Mouse (Mus musculus) limb, embryonic 14.5 days (tissue): ENCODE measurements around the gene Arf1. TPM values are rescaled to one million over a fixed set of nuclear protein-coding genes. Genes with fewer than 3 reads are reported as not detected.

Source experiments
- ATAC-seq: fragments of 200-750 bp; cut with Nextera tagmentation; 2 replicates; pipeline ENCODE4 v1.8.0; 2017; ENCODE audit warnings: low read depth, moderate number of reproducible peaks, moderate TSS enrichment; ENCODE audit not compliant: low FRiP score
- DNase-seq: peaks from one replicate; pipeline ENCODE4 v3.0.0-alpha.2; 2015; ENCODE audit warnings: low spot score
- H3K27ac ChIP-seq: fragments of 300-500 bp; sonication (generic); replicated peaks from 2 replicates; pipeline ENCODE4 v1.5.1; 2014; ENCODE audit warnings: low read depth, mild to moderate bottlenecking, low read length, moderate library complexity, mixed read lengths
- H3K27me3 ChIP-seq: fragments of 300-500 bp; sonication (generic); 2 replicates; pipeline ENCODE4 v1.6.1; 2014; ENCODE audit warnings: low read length, mixed read lengths; ENCODE audit not compliant: control insufficient read depth, insufficient read depth
- H3K36me3 ChIP-seq: fragments of 300-500 bp; sonication (generic); 2 replicates; pipeline ENCODE4 v1.6.1; 2014; ENCODE audit warnings: mild to moderate bottlenecking, low read length, moderate library complexity, mixed read lengths; ENCODE audit not compliant: control insufficient read depth, insufficient read depth
- H3K4me1 ChIP-seq: fragments of 300-500 bp; sonication (generic); 2 replicates; pipeline ENCODE4 v1.6.1; 2014; ENCODE audit warnings: antibody characterized with exemption, low read length, mixed read lengths; ENCODE audit not compliant: control insufficient read depth, insufficient read depth
- H3K4me2 ChIP-seq: fragments of 300-500 bp; sonication (generic); replicated peaks from 2 replicates; pipeline ENCODE4 v1.6.1; 2014; ENCODE audit warnings: low read depth, mild to moderate bottlenecking, low read length, moderate library complexity; ENCODE audit not compliant: severe bottlenecking
- H3K4me3 ChIP-seq: fragments of 300-500 bp; sonication (generic); replicated peaks from 2 replicates; pipeline ENCODE4 v1.5.1; 2014; ENCODE audit warnings: low read length
- H3K9ac ChIP-seq: fragments of 300-500 bp; sonication (generic); 2 replicates; pipeline ENCODE4 v1.6.1; 2014; ENCODE audit warnings: mild to moderate bottlenecking, low read depth, low read length, moderate library complexity; ENCODE audit not compliant: severe bottlenecking
- H3K9me3 ChIP-seq: fragments of 300-500 bp; sonication (generic); 2 replicates; pipeline ENCODE4 v1.6.1; 2016; ENCODE audit warnings: low read length; ENCODE audit not compliant: control insufficient read depth
- POLR2A ChIP-seq: fragments of 200-500 bp; IDR thresholded peaks from 2 replicates; pipeline ENCODE4 v1.8.0; 2012; ENCODE audit warnings: inconsistent platforms, mild to moderate bottlenecking, moderate library complexity, borderline replicate concordance; ENCODE audit not compliant: insufficient read depth, insufficient read length; ENCODE audit errors: extremely low read depth
- WGBS: fragments of 180-500 bp; shearing (Covaris S2); extraction: QIAGEN DNeasy Blood & Tissue Kit; methylation state at CpG from one replicate; pipeline ENCODE4 v1.1.7; 2014; 5-methylcytosine and 5-hydroxymethylcytosine counted together
- polyA plus RNA-seq, 2 experiments: library from polyadenylated mRNA; depleted of rRNA in 1 of 2; stranded (reverse) in 1 of 2; unstranded in 1 of 2; fragments of >200 nt; fragmentation: Nextera tagmentation in 1 of 2; extraction: Ambion mirVana in 1 of 2; gene quantifications; 2 replicates each; pipeline versions ENCODE4 v1.2.1 to v1.2.3; 2012 to 2014

Arf1 gene
- polyA plus RNA-seq (2012; rRNA removed): 690 and 777 TPM in 2 replicates
- polyA plus RNA-seq (2014; fragmentation: Nextera tagmentation; extraction: Ambion mirVana): 698 and 725 TPM in 2 replicates

DNA sequence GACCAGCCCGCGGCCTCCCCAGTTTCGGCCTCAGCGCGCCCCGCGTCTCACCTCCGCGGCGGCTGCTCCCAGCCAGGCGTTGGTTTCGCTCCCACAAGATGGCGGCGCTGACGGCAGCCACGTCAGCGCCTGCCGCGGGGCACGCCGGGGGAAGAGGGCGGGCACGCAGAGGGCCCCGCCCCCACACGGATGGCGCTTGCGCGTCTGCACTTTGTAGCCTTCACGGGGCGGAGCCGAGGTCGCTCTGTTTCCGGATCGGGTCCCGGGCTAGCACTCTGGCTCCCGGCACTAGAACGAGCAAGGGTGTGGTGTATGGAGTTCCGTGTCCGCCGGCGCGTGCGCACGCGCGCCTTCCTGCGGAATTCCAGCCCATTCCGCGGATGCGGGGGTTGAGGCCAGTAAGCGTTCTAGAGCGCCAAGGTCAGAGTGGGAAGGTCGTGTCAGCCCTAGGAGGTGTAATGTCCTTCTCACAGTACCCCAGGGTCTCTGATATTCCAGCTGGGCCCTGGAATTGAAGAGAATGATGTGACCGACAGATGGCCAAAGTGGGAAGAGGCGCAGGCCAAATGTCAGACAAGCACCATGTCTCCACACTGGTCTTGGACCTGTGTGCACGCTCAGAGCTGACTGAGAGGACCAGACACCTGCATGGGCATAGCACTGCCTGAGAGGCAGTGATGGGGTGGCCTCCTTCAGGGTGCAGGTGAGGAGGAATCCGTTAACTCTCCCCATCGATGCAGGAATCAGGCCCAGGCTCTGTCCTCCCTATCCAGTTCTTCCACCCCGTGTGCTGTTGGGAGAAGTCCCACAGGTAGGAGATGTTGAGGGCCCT is at the start of gene Arf1:
Gene Arf1, minus strand, starts transcription at position 149 of the 832 bp plus-strand sequence.
- Histone ChIP-seq H3K9me3 (no peaks in the 10 kb centered on the region), H3K4me2 (peak within 1 kb of the TSS; percentile 77), H3K4me1 (peaks cover 33% of the 10 kb centered on the region), H3K4me3 (peak within 1 kb of the TSS; percentile 100), H3K36me3 (peaks cover 17% of the 10 kb centered on the region), H3K27me3 (no peaks in the 10 kb centered on the region), H3K9ac (peak within 1 kb of the TSS; percentile 100), H3K27ac (peak within 1 kb of the TSS; percentile 98)
- DNase-seq: peak; percentile 96
- WGBS: 6% methylated on average over 40 of the region's 59 CpGs
- TF ChIP-seq POLR2A: peak; percentile 81; the same call in 1 of the 2 replicates
- peak; percentile 96 for ATAC-seq

DNA sequence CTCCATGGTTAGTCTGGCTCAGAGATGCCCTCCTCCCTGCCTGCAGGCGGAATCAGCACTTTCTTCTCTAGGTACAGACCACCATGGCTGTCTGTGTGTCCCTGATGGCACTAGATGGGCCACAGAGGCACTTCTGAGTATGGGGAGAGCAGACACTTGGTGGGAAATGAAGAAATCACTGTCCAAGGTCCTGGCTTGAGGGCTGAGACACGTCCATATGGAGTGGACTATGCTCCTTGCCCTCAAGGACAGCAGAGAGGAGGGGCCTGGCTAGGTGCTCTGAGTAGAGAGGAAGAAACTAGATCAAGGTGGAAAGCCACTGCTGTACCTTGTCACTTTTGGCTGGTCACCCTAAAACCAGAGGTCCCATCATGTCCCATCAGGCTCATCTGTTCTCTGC is 48.8 kb upstream of the Arf1 start:
- Histone ChIP-seq H3K4me3 (no peak overlapping the region), H3K27me3 (no peaks in the 10 kb centered on the region)
- DNase-seq: no peak

GRCm38 (mm10) chr11:59274184-59274583 is 46.1 kb upstream of the Arf1 start:
- no peak for TF ChIP-seq POLR2A
- 67% methylated on average over 3 of the region's 3 CpGs for WGBS
- no peak for DNase-seq
- no peak overlapping the region for H3K9ac ChIP-seq
- no peaks in the 10 kb centered on the region for H3K36me3 ChIP-seq
- no peaks in the 10 kb centered on the region for H3K27me3 ChIP-seq
- H3K4me1 ChIP-seq: no peaks in the 10 kb centered on the region
- no peak for ATAC-seq
- H3K27ac ChIP-seq: no peak overlapping the region
- H3K4me2 ChIP-seq: no peak overlapping the region
- no peaks in the 10 kb centered on the region for H3K9me3 ChIP-seq
- H3K4me3 ChIP-seq: no peak overlapping the region

More for the DNA sequence above, 48.8 kb upstream of the Arf1 start:
- Histone ChIP-seq H3K9ac (no peak overlapping the region), H3K4me2 (no peak overlapping the region), H3K9me3 (no peaks in the 10 kb centered on the region), H3K36me3 (no peaks in the 10 kb centered on the region), H3K4me1 (no peaks in the 10 kb centered on the region), H3K27ac (no peak overlapping the region)
- no peak for ATAC-seq
- TF ChIP-seq POLR2A: no peak
- WGBS: 22% methylated on average over 2 of the region's 2 CpGs

DNA sequence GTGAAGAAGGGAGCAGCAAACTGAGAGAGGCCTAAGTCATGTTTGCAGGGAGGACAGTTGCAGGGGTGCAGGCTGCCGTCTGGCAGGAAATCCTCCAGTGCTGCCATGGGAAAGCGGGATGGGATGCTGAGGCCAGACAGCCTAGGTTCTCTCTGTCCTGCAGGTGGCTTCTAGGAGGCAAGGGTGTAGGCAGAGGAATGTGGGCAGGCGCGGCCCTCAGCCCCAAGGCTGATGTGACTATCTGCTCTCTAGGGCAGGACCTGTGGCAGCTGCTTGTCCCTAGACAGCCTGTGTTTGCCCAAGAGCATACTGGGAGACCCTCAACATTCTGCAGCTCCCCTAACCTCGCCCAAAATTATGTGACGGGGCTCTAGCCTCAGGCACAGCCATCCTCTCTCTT is 38.7 kb upstream of the Arf1 start:
- no peaks in the 10 kb centered on the region for H3K36me3 ChIP-seq
- no peak for ATAC-seq
- no peak overlapping the region for H3K4me3 ChIP-seq
- no peak overlapping the region for H3K4me2 ChIP-seq
- no peak overlapping the region for H3K27ac ChIP-seq
- H3K4me1 ChIP-seq: peaks cover 3% of the 10 kb centered on the region
- no peak overlapping the region for H3K9ac ChIP-seq
- no peak for TF ChIP-seq POLR2A
- H3K27me3 ChIP-seq: peaks cover 13% of the 10 kb centered on the region; the same call in 1 of the 2 replicates
- H3K9me3 ChIP-seq: no peaks in the 10 kb centered on the region
- WGBS: 45% methylated on average over 6 of the region's 6 CpGs
- DNase-seq: no peak

DNA sequence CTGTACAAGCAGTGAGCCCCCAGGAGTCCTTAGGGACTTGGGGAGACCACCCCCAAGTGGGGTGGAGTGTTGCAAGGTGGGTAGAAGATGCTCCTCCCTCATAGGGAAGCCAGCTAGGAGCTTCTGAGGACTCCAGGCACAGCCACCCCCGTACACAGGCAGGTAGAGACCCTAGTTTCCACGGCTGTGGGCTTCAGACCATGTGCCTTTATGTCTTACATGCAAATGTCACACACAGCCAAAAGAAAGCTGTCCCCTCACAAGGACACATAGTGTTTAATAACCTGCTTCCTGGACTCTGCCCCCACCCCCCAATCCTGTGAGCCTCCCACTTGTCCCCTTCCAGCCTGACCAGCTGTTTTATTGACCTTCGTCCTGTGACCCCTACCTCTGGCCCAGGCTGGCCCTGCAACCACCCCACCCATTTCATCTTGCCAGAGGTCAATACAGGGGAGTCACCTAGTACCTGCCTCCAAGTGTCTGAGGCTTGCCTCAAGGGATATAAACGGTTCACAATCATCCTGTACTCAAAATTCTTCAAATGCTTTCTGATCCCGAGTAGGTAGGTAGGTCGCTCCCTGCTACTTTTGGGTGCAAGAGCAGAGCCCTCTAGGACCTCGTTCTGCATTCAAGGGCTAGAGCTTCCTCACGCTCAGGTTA is 37.2 kb upstream of the Arf1 start:
- 64% methylated on average over 8 of the region's 8 CpGs for WGBS
- no peak for TF ChIP-seq POLR2A
- Histone ChIP-seq H3K4me3 (no peak overlapping the region), H3K9me3 (no peaks in the 10 kb centered on the region), H3K27me3 (peaks cover 13% of the 10 kb centered on the region; the same call in 1 of the 2 replicates), H3K9ac (no peak overlapping the region), H3K36me3 (no peaks in the 10 kb centered on the region), H3K4me1 (peaks cover 3% of the 10 kb centered on the region), H3K27ac (no peak overlapping the region), H3K4me2 (no peak overlapping the region)
- ATAC-seq: no peak
- no peak for DNase-seq
